Mouse (Mus musculus): ENCODE data around the gene Gsx2.
A peak's percentile ranks its signal among the peaks of the same experiment; 100 is the strongest.

The Gsx2 gene

DNA sequence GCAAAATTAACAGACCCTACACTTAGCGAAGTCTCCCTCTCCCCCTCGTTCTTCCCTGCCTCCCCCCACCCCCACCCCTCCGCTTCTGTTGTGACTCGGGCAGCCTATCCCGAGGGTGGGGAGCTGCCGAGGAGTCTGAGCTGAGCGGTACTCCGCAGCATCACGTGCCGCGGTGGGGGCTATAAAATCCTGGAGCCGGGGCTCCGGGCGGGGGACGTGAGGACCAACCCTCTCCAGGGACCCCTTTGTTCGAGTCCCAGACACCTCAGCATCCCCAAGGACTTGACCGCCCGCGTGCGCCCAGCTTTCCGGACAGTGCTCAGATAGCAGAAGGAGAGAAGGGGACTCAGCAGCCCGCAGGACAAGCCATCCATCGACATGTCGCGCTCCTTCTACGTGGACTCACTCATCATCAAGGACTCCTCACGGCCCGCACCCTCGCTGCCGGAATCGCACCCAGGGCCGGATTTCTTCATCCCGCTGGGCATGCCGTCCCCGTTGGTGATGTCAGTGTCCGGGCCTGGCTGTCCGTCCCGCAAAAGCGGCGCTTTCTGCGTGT is at the start of gene Gsx2:
Gene Gsx2 (plus strand): TSS at position 219 of the 559 bp plus-strand sequence.
- no peak for DNase-seq

DNA sequence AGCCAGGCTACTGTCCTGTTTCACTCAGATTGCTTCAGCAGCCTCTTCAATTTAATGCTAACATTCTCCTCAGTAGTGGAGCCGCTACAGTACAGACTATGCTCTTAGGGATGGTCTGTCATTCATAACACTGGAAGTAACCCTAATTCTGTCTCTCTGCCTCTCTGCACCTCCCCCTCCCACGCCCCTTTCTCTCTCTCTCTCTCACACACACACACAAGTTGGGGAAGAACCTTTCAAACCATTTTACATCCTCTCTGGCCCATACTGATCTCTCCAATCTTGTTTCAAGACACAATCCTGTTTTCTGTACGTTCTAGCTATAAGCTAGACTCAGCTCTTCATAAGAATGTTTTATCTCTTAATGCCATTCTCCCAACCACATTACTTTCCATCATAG is 39.9 kb upstream of the Gsx2 start:
- no peak for DNase-seq

DNA sequence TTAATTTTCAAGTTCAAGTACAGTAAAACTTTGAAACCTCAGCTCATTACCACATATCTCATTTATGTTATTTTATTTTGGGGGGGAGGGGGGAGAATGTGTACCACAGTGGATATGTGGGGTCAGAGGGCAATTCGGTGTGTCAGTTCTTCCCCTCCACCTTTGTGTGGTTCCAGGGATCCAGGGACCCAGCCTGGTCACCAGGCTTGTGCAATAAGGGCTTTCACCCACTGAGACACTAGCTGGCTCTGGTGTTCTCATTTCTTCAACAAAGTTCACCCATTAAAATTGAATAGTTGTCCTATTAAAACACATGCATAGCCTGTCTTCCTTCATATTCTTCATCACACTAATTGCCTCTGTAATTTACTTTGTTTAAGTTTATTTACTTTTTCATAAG is 36.1 kb upstream of the Gsx2 start:
- DNase-seq, result no peak

GRCm38 (mm10) chr5:75043011-75043445 is 32.4 kb upstream of the Gsx2 start:
- DNase-seq, result no peak

DNA sequence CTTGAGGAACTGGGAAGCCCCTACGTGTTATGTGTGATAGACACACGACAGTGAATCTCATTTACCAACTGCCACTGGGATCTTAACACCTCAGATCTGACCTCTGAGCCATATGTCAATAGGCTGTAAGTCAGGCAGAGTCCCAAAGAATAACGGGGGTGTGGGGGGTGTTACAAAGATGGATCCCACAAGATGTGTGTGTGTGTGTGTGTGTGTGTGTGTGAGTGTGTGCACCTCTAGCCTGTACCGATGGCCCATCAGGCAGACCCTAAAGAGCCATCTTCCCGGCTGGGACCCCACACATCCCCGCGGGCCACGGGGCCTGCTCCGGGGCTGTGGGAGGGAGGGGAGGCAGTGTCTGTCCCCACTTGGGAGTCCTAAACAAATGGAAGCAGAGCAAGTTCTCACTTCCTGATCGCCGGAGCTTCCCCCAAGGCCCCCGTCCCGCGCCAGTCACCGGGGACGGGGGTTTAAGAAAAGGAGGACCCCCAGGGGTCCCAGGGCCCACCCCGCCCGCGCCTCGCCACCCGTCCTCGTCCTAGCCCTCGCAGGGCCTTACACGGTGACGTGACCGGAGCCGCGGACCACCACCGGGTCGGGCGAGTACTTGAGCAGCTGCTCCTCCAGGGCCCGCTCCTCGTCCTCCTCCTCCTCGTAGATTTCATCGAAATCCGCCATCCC is 31.6 kb upstream of the Gsx2 start:
- peak; percentile 66 to 79 for DNase-seq

- peak; percentile 93 to 94 for DNase-seq
Measured at GRCm38 (mm10) chr5:75044310-75044904, 31.0 kb upstream of the Gsx2 start, which contains the start of gene Chic2. Gene Chic2, minus strand, starts transcription at chr5:75044774.

DNA sequence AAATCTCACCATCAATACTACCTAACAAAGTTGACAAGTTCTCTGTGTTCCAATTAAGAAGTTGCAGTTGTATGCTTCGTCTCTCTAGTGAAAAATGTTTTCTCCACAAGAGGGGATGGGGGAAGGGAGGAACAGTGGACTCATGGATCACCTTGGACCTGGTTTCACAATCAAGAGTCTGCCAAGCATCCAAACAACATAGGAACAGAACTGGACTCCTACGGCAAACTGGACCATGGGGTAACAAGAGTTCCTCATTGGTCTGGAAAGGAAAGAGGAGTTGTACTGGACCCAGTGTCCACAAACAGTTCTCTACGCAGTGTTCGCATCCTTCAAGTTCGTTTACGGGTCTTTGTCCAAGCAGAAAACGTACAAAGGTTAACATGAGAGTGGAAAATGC is 30.0 kb upstream of the Gsx2 start:
- DNase-seq, result no peak

GRCm38 (mm10) chr5:75046681-75047321 is 28.6 kb upstream of the Gsx2 start:
- peak; percentile 40 to 44 for DNase-seq

DNA sequence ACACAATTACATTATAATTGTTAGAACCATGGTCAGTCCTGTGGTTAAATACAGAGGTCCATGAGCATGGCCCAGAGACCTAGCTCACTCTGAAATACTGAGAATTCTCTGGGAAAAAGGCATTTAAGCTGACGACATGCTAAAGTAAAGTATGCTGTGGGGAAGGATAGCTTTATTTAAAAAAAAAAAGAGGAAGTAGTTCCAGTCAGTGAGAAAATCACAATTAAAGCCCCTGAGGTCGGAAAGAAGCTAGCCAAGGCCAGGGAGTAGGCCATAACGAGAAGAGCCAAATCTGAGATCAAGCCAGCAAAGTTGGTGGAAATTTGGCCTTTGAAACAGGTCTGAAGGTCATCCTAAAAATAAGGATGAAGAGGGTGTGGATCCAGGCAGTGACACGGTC is 24.3 kb upstream of the Gsx2 start:
- no peak for DNase-seq

DNA sequence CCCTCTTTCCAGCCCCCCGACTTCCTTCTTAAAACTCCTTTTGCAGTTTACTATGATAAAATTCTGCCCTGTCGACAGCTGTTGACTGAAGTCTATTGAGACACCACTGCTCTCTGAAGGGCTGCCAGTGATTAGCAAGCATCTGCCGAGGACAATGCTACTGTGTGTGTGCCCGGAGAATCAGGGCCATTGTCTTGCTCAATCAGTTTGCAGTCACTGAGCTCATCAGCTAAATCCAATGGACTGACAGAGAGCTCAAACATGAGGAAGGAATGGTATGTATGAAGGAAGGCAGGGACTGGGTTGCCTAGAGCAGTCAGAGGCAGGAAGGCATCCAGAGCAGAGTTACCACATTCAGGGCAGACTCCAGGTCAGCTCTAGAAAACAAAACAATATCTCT is 12.2 kb upstream of the Gsx2 start:
- DNase-seq, result no peak

DNA sequence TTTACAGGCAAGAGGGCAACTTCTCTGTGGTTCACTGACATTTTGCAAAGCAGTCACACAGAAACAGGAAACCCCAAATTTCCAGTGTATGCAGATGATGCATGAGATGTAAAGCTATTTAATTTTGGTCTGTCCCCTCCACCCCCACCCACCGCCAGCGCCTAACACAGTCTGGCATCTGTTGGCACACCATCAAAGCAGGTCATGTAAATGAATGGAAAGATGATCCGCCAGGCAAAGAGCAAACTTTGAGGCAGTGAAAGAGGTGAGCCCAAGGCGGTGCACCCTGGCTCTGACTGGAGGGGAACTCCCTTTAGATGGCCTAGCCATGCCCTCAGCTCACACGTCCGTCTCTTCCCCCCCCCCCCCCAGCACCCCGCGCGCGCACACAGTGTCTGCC is 8.7 kb upstream of the Gsx2 start:
- DNase-seq, result no peak

GRCm38 (mm10) chr5:75067125-75067756 is 8.2 kb upstream of the Gsx2 start:
- peak; percentile 72 to 86 for DNase-seq

GRCm38 (mm10) chr5:75070132-75070531 is 5.3 kb upstream of the Gsx2 start:
- no peak for DNase-seq

DNA sequence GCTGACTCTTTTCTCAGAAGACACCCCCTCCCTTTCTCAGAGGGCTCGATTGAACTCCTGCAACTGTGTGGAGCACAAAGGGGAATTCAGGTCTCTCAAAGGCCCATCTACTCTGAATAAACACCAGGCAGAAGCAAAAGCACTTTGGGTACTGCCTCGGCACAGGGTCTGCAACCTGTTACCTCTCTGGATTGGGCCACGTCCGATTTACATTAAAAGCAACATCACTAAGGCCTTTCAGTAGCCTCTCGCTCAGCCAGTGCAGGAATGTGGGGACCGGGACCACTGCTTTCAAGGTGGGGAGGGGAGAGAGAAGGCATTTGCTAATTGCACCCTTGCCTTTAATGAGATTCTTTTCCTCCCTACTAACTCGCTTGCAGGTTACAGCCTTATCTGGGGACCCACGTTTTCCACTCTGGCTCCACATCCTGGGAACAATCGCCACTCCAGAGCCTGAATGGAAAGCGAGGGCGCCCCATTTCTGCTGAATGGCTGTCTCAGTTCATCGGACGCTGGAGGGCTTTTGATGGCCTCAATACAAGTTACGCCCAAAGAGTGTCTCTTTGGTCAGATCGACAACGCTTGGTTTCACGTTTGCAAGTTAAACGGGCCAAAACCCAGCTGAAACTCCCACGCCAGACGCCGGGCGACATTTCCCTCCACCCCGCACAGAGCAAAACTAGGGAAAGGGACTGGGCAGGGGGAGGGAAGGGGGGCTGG is 4.6 kb upstream of the Gsx2 start:
- DNase-seq, result no peak

GRCm38 (mm10) chr5:75071951-75072350 is 3.5 kb upstream of the Gsx2 start:
- DNase-seq, result no peak

DNA sequence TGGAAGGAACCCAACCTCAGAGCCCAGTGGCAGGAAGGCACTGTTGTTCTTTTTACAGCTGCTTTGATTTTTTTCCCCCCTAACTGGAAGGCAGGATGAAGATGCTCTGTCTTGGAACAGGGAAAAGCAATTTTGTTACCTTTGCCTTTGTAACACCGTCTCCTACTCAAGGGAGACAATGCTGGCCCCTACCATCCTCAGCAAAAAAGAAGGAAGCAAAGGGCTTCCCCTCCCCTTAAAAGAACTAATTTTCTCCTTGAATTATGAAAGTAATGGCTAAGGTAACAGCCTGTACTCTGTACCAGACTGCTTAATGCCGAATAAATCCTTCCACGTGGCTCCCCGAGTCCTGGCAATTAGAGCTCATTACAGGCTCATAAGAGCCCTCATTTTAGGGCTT is 2.9 kb upstream of the Gsx2 start:
- no peak for DNase-seq

DNA sequence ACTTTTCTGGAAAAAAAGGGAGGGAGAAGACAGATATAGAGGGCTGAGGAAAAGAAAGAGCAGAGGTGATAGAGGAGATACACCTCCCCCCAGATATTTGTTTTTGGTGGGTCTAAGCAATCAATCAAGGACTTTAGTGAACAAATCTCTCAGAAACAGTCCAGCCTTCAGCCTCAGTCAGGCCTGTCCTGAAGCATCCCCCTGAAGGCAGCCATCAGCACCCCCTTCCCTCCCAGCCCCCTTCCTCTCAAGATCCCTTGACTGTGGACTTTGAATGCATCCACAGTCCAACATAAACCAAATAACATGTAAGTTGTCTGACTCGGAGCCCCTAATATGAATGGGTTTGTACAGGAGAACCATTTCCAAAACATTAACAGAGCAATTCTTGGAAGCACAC is 2.2 kb upstream of the Gsx2 start:
- DNase-seq, result no peak

DNA sequence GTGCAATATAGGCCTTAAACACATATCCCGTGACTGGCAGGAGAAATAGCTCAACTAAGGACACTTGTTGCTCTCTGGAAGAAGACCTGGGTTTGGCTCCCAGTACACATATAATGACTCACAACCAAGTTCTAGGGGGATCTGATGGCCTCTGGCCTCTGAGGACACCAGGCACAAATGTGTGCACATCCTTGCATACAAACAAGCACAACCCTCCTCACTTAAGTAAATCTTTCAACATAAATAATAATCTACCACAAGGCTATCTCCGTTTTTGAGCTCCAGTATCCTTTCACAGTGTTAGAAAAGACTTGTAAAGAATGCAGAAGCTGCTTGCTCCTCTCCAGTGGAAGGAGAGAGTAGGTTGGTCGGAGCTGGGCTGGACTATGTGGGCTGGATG is 1.7 kb upstream of the Gsx2 start:
- no peak for DNase-seq

DNA sequence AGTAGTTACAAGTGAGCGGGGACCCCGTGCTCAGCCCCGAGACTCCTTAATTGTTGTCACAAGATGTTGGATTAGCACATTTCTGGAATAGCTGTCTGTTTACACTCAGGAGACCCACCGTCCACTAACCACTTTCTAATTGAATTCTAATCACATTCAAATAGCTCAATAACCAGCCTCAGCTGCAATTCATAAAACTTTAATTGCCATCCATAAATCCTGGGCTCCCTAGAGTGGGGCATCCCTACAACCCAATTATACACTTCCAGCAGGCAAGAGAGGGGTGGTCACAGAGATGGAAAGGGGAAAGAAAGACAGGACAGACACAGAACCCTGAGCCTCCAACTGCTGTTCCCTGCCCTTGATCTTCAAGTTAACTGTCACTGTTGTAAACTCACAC is 1.3 kb upstream of the Gsx2 start:
- no peak for DNase-seq

DNA sequence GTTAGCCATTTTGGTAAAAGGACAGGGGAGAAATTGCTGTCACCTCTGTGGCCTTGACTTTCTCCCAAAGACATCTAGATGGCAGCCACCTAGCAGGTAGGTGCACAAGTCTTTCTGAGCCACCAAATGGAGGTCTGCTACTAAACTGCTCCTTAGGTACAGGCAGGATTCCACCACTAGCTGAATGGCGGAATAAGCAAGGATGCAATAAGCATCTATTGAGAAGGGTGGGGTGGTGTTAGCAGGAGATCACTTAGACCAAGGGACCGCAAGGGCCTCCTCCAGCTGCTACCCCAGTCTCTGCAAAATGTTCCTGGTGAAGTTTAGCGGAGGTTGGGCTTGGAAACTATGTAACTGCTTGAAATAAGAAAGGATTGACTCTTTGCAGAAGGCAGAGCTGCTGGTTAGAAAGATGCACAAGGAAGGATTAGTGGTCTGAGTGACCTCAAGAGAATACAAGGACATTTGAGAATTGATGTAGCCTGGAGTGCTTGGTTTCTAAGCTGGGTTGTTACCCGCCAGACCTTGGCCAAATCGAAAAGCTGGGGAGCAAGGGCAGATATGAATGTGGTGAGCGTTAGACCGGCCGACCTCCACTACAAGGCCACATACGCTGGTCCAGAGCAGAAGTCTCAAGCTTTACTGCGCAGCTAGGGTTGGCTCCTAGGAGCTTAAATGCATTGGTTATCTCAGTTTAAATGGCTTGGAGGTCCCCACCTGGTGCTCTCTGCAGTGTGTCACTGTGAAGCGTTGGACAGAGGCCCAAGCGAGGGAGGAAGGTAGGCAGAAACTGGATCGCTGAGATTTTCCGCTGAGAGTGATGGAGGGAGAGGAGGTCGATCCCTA is 641 bp upstream of the Gsx2 start:
- DNase-seq, result no peak

GRCm38 (mm10) chr5:75076326-75077050 is 1.1 kb downstream of the Gsx2 start:
- DNase-seq, result no peak
